Comparison of ENCODE assay signal across 10 mouse cellular contexts in genomic region chr3:36569836-36570235, GRCm38 (mm10). TPM values are rescaled to one million over a fixed set of nuclear protein-coding genes. Genes with fewer than 3 reads are reported as not detected.
DNase-seq lines count a peak whose midpoint lies in the region; ATAC-seq and TF ChIP-seq lines count a peak whose summit lies in the region.
"Had no signal": no experiment of that assay in that cellular context is flagged by ENCODE, and none has a peak within 500 bp of the region (broad histone marks: within the 10 kb centered on the region; RNA-seq: fewer than 3 reads in every experiment).

No protein-coding gene starts in this region.

- intact Hi-C loops in heart, postnatal 36 days (cut with DNase I), result no loop called here
- intact Hi-C loops in left cerebral cortex, postnatal 25 days (cut with DNase I), result loop anchor here (2.0 kb wide), 1 partner anchor 17 kb away; the partner anchor contains the start of gene Exosc9

- ATAC-seq in heart, embryonic 12.5 days (ENCODE audit: insufficient number of reproducible peaks, low FRiP score), result no peak
- ATAC-seq in forebrain, embryonic 15.5 days (replicated peaks), result no peak
- peak; percentile 72 for ATAC-seq in liver, embryonic 12.5 days
- no peak for ATAC-seq in activated CD4-positive, CD25-positive, alpha-beta regulatory T cell, adult 4 months

- H3K9ac ChIP-seq in heart, embryonic 12.5 days, result peak overlapping the region; percentile 57
- H3K9ac ChIP-seq in ES-E14 (ENCODE audit: insufficient read depth, low read depth, low read length, poor library complexity, severe bottlenecking), result no peak overlapping the region
- H3K9ac ChIP-seq in forebrain, embryonic 15.5 days (replicated peaks), result no peak overlapping the region
- H3K9ac ChIP-seq in liver, embryonic 12.5 days, result peak overlapping the region; percentile 100

- H3K36me3 ChIP-seq in heart, embryonic 12.5 days, result peaks cover 41% of the 10 kb centered on the region
- peaks cover 20% of the 10 kb centered on the region for H3K36me3 ChIP-seq in ES-E14 (ENCODE audit: control insufficient read depth, insufficient read depth, low read length, poor library complexity, severe bottlenecking)
- peaks cover 43% of the 10 kb centered on the region for H3K36me3 ChIP-seq in forebrain, embryonic 15.5 days
- H3K36me3 ChIP-seq in liver, embryonic 12.5 days, result peaks cover 59% of the 10 kb centered on the region

- no peaks in the 10 kb centered on the region for H3K27me3 ChIP-seq in heart, embryonic 12.5 days (replicated peaks)
- H3K27me3 ChIP-seq in forebrain, embryonic 15.5 days, result no peaks in the 10 kb centered on the region
- H3K27me3 ChIP-seq in liver, embryonic 12.5 days (replicated peaks), result no peaks in the 10 kb centered on the region

- H3K4me3 ChIP-seq in heart, embryonic 12.5 days, result peak overlapping the region; percentile 98
- H3K4me3 ChIP-seq in ES-E14 (ENCODE audit: insufficient read depth in 1 of 2, low read depth in 1 of 2, low read length in 2 of 2, poor library complexity in 1 of 2, severe bottlenecking in 1 of 2), result peak overlapping the region; percentile 1 to 91; a peak in 1 of 4 replicates
- peak overlapping the region; percentile 63 for H3K4me3 ChIP-seq in forebrain, embryonic 15.5 days
- H3K4me3 ChIP-seq in liver, embryonic 12.5 days, result peak overlapping the region; percentile 87

- H3K4me1 ChIP-seq in heart, embryonic 12.5 days (replicated peaks), result peaks cover 20% of the 10 kb centered on the region
- H3K4me1 ChIP-seq in ES-E14 (ENCODE audit: control insufficient read depth in 2 of 2, insufficient read depth in 2 of 2, low read length in 2 of 2, poor library complexity in 1 of 2), result no peaks in the 10 kb centered on the region
- peaks cover 26% of the 10 kb centered on the region for H3K4me1 ChIP-seq in forebrain, embryonic 15.5 days
- peaks cover 34% of the 10 kb centered on the region for H3K4me1 ChIP-seq in liver, embryonic 12.5 days

- H3K4me2 ChIP-seq in heart, embryonic 12.5 days, result peak overlapping the region; percentile 95
- H3K4me2 ChIP-seq in forebrain, embryonic 15.5 days (replicated peaks), result peak overlapping the region; percentile 85
- peak overlapping the region; percentile 82 for H3K4me2 ChIP-seq in liver, embryonic 12.5 days

- WGBS in heart, embryonic 12.5 days, result 62% methylated on average over 5 of the region's 5 CpGs
- WGBS in forebrain, embryonic 15.5 days, result 80% methylated on average over 5 of the region's 5 CpGs
- 23% methylated on average over 5 of the region's 5 CpGs for WGBS in liver, embryonic 12.5 days (ENCODE audit: insufficient replicate concordance)

- in situ Hi-C loops in ES-E14 (cut with MboI; ENCODE audit: low sequenced_read_pairs in 2 of 2, unreplicated experiment in 2 of 2), result no loop called here

- H3K27ac ChIP-seq in heart, embryonic 12.5 days (ENCODE audit: poor library complexity, severe bottlenecking), result no peak overlapping the region
- no peak overlapping the region for H3K27ac ChIP-seq in ES-E14 (ENCODE audit: insufficient read depth, low read depth, low read length, poor library complexity, severe bottlenecking)
- H3K27ac ChIP-seq in forebrain, embryonic 15.5 days (replicated peaks), result no peak overlapping the region
- peak overlapping the region; percentile 94 for H3K27ac ChIP-seq in liver, embryonic 12.5 days

- no peak for DNase-seq in heart, postnatal 36 days
- no peak for DNase-seq in ES-E14 (ENCODE audit: low read depth, low spot score)
- DNase-seq in left cerebral cortex, postnatal 25 days (ENCODE audit: low spot score in 2 of 2), result no peak
- no peak for DNase-seq in layer of hippocampus, adult 8-10 months (ENCODE audit: low spot score in 2 of 2)
- DNase-seq: gastrocnemius, postnatal 36 days; thymus, adult 2 months had no signal

- no peaks in the 10 kb centered on the region for H3K9me3 ChIP-seq in heart, embryonic 12.5 days (replicated peaks)
- no peaks in the 10 kb centered on the region for H3K9me3 ChIP-seq in ES-E14 (ENCODE audit: control insufficient read depth, insufficient read depth, low read depth, low read length)
- no peaks in the 10 kb centered on the region for H3K9me3 ChIP-seq in forebrain, embryonic 15.5 days
- no peaks in the 10 kb centered on the region for H3K9me3 ChIP-seq in liver, embryonic 12.5 days (replicated peaks)

TF ChIP-seq in ES-E14, 5 proteins besides CTCF, POLR2A, EP300 and RAD21:
- TF ChIP-seq MAFK (IDR thresholded peaks at IDR 0.05; ENCODE audit: insufficient read depth, low read depth, low read length), result no peak
- TF ChIP-seq ZC3H11A (IDR thresholded peaks at IDR 0.05; ENCODE audit: borderline replicate concordance, low read depth, low read length), result no peak
- TF ChIP-seq ZNF384 (IDR thresholded peaks at IDR 0.05; ENCODE audit: low read depth, low read length), result no peak
- no peak for TF ChIP-seq CHD2 (IDR thresholded peaks at IDR 0.05; ENCODE audit: low read depth, low read length)
- no peak for TF ChIP-seq HCFC1 (IDR thresholded peaks at IDR 0.05; ENCODE audit: borderline replicate concordance, insufficient read depth, low read length)
TF ChIP-seq in ES-E14: peak in this region for 0.

RNA-seq across cellular contexts. Expression of gene Ccna2, which starts 2.1 kb away (rescaled TPM):
- 194 and 199 TPM in 2 replicates for polyA plus RNA-seq in heart, embryonic 12.5 days (2016; fragmentation: Nextera tagmentation; extraction: Ambion mirVana)
- 1 to 10 TPM; 1.5 TPM for total RNA-seq in heart, postnatal 36 days (2021)
- total RNA-seq in ES-E14 (2012; rRNA removed), result 101 and 127 TPM in 2 replicates
- 90.1 and 101 TPM in 2 replicates for polyA plus RNA-seq in forebrain, embryonic 15.5 days (2015; fragmentation: Nextera tagmentation; extraction: Ambion mirVana)
- 288 and 294 TPM in 2 replicates for polyA plus RNA-seq in liver, embryonic 12.5 days (2016; fragmentation: Nextera tagmentation; extraction: Ambion mirVana)
- 1 to 10 TPM; 1.4 to 1.7 TPM for total RNA-seq in left cerebral cortex, postnatal 25 days (2021)
- 1 to 10 TPM; 1.1 to 1.3 (median 1.2) TPM for total RNA-seq in layer of hippocampus, adult 8-10 months (2022)
- 10 to 100 TPM; 14.7 to 15.1 TPM for polyA plus RNA-seq in activated CD4-positive, CD25-positive, alpha-beta regulatory T cell, adult 4 months (2017; shearing (Covaris generic))

RNA-seq across cellular contexts. Expression of gene Exosc9, which starts 17.4 kb away (rescaled TPM):
- 45.0 and 49.5 TPM in 2 replicates for polyA plus RNA-seq in heart, embryonic 12.5 days (2016; fragmentation: Nextera tagmentation; extraction: Ambion mirVana)
- total RNA-seq in heart, postnatal 36 days (2021), result 10 to 100 TPM; 17.0 to 18.4 TPM
- total RNA-seq in ES-E14 (2012; rRNA removed), result 27.3 and 39.7 TPM in 2 replicates
- polyA plus RNA-seq in forebrain, embryonic 15.5 days (2015; fragmentation: Nextera tagmentation; extraction: Ambion mirVana), result 84.6 and 86.7 TPM in 2 replicates
- polyA plus RNA-seq in liver, embryonic 12.5 days (2016; fragmentation: Nextera tagmentation; extraction: Ambion mirVana), result 56.6 and 57.8 TPM in 2 replicates
- 10 to 100 TPM; 38.7 to 44.6 TPM for total RNA-seq in left cerebral cortex, postnatal 25 days (2021)
- total RNA-seq in layer of hippocampus, adult 8-10 months (2022), result 10 to 100 TPM; 39.0 to 42.2 (median 40.3) TPM
- 10 to 100 TPM; 48.1 to 54.1 TPM for polyA plus RNA-seq in activated CD4-positive, CD25-positive, alpha-beta regulatory T cell, adult 4 months (2017; shearing (Covaris generic))

RNA-seq across cellular contexts. Expression of gene Bbs7, which starts 43.4 kb away (rescaled TPM):
- 11.8 and 12.0 TPM in 2 replicates for polyA plus RNA-seq in heart, embryonic 12.5 days (2016; fragmentation: Nextera tagmentation; extraction: Ambion mirVana)
- total RNA-seq in heart, postnatal 36 days (2021), result 1 to 10 TPM; 5.3 to 8.8 TPM
- 2.0 and 2.2 TPM in 2 replicates for total RNA-seq in ES-E14 (2012; rRNA removed)
- polyA plus RNA-seq in forebrain, embryonic 15.5 days (2015; fragmentation: Nextera tagmentation; extraction: Ambion mirVana), result 19.8 and 20.1 TPM in 2 replicates
- 8.3 and 8.9 TPM in 2 replicates for polyA plus RNA-seq in liver, embryonic 12.5 days (2016; fragmentation: Nextera tagmentation; extraction: Ambion mirVana)
- 10 to 100 TPM; 13.3 to 18.8 TPM for total RNA-seq in left cerebral cortex, postnatal 25 days (2021)
- 10 to 100 TPM; 16.1 to 24.6 (median 19.5) TPM for total RNA-seq in layer of hippocampus, adult 8-10 months (2022)
- polyA plus RNA-seq in activated CD4-positive, CD25-positive, alpha-beta regulatory T cell, adult 4 months (2017; shearing (Covaris generic)), result under 1 TPM in 1 of 2 experiments, not detected in 1; 0.17 TPM

RNA-seq across cellular contexts. Expression of gene Gm11549, which starts 48.2 kb away (rescaled TPM):
- 0.30 and 0.31 TPM in 2 replicates for polyA plus RNA-seq in heart, embryonic 12.5 days (2016; fragmentation: Nextera tagmentation; extraction: Ambion mirVana)
- total RNA-seq in heart, postnatal 36 days (2021), result not detected
- not detected in 2 replicates for total RNA-seq in ES-E14 (2012; rRNA removed)
- polyA plus RNA-seq in forebrain, embryonic 15.5 days (2015; fragmentation: Nextera tagmentation; extraction: Ambion mirVana), result 0.36 and 0.43 TPM in 2 replicates
- not detected in 2 replicates for polyA plus RNA-seq in liver, embryonic 12.5 days (2016; fragmentation: Nextera tagmentation; extraction: Ambion mirVana)
- total RNA-seq in left cerebral cortex, postnatal 25 days (2021), result 10 to 100 TPM; 34.3 to 41.5 TPM
- total RNA-seq in layer of hippocampus, adult 8-10 months (2022), result 1 to 10 TPM; 2.7 to 4.2 (median 3.1) TPM
- polyA plus RNA-seq in activated CD4-positive, CD25-positive, alpha-beta regulatory T cell, adult 4 months (2017; shearing (Covaris generic)), result not detected
- total RNA-seq: gastrocnemius, postnatal 36 days had no signal

Comparison
In these comparisons a context has a peak if more than half of its experiments do, and no peak if none do; other contexts are left out.
1. H3K4me3 ChIP-seq: peak in every context shown above with its lines; median percentile 98 in heart, embryonic 12.5 days; 87 in liver, embryonic 12.5 days; 63 in forebrain, embryonic 15.5 days; 46 in ES-E14.
2. H3K9ac ChIP-seq: peak in heart, embryonic 12.5 days (single experiment) and liver, embryonic 12.5 days (single experiment); none in ES-E14 (single experiment) and forebrain, embryonic 15.5 days (single experiment).
3. RNA of gene Ccna2, which starts 2.1 kb away (total RNA-seq): 101 to 127 TPM in ES-E14; 1.4 to 1.7 TPM in left cerebral cortex, postnatal 25 days, 1.5 TPM in heart, postnatal 36 days and 1.1 to 1.3 TPM in layer of hippocampus, adult 8-10 months; every median in the first group is over 10 times any median in the second.
4. Peak in every context shown above with its lines, with median percentiles within 50 percentile points of each other: H3K4me2 ChIP-seq.